Mouse (Mus musculus): ENCODE measurements at regions not wholly inside any gene's neighbourhood (a gene's known extent, or its start where the extent isn't known, plus 50 kb on each side); places are given as distances from the start of the nearest gene placed in this dataset.

DNA sequence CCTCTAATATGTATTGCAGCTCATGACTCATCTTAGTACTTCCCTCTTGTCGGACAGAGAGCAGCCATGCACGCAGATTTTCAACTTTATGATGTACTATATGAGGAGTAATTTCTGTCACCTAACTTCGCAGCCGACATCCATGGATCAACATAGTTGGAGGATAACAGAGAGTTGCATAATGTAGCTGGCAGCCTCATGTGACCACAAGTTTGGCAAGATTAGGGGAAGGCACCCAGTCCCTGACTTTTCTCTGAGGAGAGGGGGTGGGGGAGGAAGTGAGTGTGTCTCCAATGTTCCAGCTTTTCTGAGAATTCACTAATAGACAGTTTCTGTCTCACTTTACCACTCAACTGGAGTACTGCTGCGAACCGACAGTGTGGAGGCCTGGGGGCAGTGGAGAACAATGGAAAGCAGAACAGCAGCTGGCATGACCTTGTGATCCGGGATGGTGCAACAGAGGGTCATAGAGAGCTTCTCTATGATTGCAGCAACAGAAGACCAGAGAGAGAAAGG, 424.0 kb downstream of the Ptprc start:
- DNase-seq (ENCODE audit: low spot score in 2 of 2): no peak

DNA sequence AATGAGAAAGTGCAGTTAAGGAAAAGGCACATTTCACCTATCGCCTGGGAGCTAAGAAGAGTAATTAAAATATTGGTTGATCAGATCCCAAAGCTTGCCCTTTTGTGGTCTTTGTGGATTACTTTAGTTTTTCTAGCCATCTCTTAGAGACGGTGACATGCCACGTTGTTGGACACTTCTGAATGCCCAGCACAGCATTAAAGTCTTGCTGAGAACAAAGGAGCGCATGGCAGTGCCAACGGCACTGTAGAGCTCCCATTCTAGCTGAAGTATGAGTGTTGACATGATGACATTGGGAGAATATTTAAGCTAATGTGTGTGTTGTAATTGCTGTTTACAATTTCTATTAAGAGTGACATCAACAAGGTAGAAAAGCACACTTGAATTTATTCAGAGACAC, 424.6 kb downstream of the Ptprc start:
- no peak for DNase-seq (ENCODE audit: low spot score in 2 of 2)

GRCm38 (mm10) chr1:137746129-137746528, 429.4 kb downstream of the Ptprc start:
- no peak for DNase-seq (ENCODE audit: low spot score in 2 of 2)

DNA sequence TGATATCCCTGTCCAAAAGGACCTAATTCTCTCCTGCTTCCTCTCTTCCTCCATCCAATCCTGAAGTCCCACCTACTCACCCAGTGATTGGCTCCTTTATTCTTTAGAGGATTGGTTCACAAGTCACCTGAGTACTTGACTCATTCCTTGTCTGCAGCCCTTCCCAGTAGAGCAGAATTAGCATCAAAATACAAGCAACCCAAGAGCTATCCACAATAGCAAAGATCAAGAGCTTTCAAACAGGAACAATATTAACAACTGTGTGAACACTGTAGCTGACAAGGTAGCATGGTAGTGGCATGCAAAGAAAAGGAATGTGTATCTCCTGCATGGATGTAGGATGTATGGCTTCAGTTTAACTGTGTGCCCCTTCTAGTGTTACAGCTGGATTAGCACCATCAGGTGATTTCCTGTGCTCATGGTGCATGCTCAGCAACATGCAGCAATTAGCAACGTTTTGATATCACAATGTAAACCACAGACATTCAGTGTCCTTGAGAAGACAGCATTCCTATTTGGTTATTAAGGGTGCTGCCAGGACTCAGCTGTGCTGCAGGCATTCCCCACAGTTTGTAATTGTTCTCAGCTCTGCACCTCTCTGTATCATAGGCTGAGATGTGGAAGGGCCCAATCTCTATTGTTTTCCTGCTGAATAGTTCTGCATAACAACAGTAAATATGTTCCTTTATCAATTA, 437.2 kb downstream of the Ptprc start:
- DNase-seq (ENCODE audit: low spot score in 2 of 2): no peak

GRCm38 (mm10) chr1:137703882-137704281, 471.6 kb downstream of the Ptprc start:
- no peak for DNase-seq (ENCODE audit: low spot score in 2 of 2)

- DNase-seq (ENCODE audit: low spot score in 2 of 2): no peak
These were observed 476.6 kb downstream of the Ptprc start for GRCm38 (mm10) chr1:137698876-137699275.

DNA sequence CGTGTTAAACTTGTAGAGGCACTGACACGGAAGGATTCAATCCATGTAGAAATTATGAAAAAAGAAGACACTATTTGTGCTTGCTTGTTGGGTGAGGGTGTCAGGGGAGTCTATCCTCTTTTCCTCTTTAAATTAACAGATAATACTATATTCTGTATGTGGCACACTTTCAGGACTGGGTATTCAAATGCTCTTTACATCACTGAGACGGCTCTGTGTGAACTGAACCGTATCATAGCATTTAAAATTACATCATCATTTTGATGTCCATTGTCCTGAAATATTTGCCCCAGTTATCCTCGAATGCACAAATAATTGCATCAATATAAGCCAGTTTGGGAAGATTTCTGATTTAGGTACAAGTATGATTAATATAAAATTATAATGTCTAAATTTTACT, 478.2 kb downstream of the Ptprc start:
- no peak for DNase-seq (ENCODE audit: low spot score in 2 of 2)

DNA sequence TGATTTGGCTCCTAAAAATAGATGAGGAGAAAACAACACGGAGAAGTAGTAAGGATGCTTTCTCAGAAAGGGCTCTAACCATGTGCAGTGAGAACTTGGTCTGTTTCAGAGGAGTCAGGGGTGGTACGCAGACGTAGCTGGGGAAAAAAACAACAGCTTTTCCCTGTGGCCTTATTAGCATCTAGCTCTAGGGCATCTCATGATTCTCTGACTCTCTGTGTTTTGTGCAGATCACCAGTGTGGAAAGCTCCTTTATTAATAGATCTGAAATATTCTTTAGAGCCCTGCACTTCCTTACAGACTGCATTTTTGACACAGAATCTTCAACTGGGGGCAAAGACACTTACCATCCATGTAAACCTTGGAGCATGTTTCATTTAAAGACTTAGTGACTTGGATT, 478.7 kb downstream of the Ptprc start:
- no peak for DNase-seq (ENCODE audit: low spot score in 2 of 2)

GRCm38 (mm10) chr1:137695751-137696150, 479.8 kb downstream of the Ptprc start:
- no peak for DNase-seq (ENCODE audit: low spot score in 2 of 2)

GRCm38 (mm10) chr1:137692525-137692924, 483.0 kb downstream of the Ptprc start:
- no peak for DNase-seq (ENCODE audit: low spot score in 2 of 2)

DNA sequence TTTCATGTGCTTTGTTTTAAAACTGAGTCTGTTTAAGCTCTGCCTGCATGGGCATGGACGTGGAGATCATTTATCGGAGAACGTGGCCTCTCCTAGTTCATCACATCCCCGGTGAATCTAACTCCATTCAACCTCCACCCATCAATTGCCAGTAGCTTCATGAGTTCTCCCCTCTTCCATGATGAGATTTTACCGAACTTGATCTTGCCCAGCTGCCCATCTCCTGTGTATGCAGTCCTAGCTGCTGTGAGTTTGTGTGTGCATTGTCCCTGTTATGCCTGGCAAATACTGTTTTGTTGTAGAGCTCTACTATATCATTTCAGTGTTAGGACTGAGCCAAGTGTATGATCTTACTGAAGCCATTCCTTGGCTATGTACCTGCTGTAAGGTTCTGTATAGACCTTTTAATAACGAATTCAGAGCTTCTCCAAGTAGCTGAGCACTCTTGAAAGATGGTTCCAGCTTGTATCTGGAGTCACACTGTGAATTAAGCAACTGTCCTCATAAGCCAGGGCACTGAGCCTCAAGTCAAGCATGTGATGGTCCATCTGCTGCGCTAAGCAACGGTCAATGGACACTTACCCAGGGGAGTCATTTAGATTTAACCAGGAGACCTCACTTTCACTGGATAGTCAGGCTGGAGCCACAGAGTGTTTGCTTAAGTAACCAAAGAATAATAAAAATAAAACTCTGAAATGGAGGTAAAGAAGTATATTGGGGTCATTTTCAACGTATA, 484.5 kb downstream of the Ptprc start:
- no peak for DNase-seq (ENCODE audit: low spot score in 2 of 2)

- DNase-seq (ENCODE audit: low spot score in 2 of 2): no peak
These were observed 504.9 kb downstream of the Ptprc start for GRCm38 (mm10) chr1:137670650-137671049.

GRCm38 (mm10) chr1:137669849-137670248, 505.7 kb downstream of the Ptprc start:
- peak in 1 of 2 experiments; percentile 38 for DNase-seq (ENCODE audit: low spot score in 2 of 2)

DNA sequence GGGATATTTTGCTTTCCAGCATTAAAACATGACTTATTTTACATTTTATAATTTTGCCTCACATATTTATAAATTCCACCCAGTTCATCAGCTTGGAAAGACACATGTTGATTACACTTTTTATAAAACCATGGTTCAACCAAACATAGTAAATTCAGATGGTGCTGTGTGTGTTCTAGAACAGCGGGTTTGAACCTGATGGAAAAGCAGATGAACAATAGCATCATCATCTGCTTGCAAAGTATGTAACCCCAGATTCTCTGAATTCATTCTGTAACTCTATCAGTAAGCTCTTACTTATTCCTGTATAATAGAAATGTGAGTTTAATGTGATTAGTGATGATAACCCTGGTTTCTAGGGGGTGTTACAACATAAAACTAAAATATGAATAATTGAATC, 517.4 kb downstream of the Ptprc start:
- no peak for DNase-seq (ENCODE audit: low spot score in 2 of 2)

DNA sequence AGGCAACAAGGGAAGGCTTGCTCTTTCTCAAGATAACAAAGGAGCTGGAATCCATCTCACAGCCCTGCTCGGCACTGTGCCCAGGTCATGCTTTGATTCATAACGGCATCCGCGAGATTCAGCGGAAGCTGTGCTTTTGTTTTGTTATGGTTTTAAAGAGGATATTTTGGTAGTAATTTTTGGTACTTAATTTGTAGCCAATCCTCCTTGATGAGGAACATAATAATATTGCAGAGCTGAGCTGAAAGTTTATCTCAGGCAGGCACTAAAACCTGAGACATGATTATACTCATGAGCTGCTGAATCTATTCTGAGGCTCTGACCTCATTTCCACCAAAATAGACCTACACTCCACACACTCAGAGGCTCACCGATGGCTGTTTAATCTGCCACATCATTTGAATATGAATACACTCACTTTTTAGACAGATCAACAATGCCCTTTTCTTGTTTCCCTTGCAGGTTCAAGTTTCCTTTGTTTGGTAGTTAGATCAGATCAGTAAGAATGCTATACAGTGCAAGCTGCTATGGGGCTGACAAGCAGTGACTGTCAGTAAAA, 518.5 kb downstream of the Ptprc start:
- peak in 1 of 2 experiments; percentile 23 for DNase-seq (ENCODE audit: low spot score in 2 of 2)

DNA sequence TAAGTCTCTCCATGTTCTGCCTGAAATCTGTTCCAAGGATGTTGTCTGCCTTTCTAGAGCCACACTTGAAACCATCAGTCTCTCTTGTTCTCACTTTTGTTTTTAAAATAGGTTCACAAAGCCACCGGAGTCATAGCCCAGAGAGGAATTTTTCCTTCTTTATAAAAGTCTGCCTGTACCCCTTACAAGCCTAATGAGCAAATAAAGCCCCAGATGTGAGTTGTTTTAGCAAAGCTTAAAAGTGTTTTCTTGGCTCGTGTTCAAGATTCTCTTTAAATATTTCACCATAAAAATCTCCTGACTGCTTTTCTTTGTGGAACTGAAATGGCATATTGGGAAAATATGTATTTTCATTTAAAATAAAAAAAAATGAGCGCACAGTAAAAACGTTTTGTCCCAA, 521.3 kb downstream of the Ptprc start:
- no peak for DNase-seq (ENCODE audit: low spot score in 2 of 2)

- DNase-seq (ENCODE audit: low spot score in 2 of 2): no peak
These were observed 522.0 kb downstream of the Ptprc start for GRCm38 (mm10) chr1:137653495-137653894.

GRCm38 (mm10) chr1:137650629-137651028, 524.9 kb downstream of the Ptprc start:
- DNase-seq (ENCODE audit: low spot score in 2 of 2): no peak

- DNase-seq (ENCODE audit: low spot score in 2 of 2): no peak
These were observed 525.4 kb downstream of the Ptprc start for GRCm38 (mm10) chr1:137650082-137650481.

DNA sequence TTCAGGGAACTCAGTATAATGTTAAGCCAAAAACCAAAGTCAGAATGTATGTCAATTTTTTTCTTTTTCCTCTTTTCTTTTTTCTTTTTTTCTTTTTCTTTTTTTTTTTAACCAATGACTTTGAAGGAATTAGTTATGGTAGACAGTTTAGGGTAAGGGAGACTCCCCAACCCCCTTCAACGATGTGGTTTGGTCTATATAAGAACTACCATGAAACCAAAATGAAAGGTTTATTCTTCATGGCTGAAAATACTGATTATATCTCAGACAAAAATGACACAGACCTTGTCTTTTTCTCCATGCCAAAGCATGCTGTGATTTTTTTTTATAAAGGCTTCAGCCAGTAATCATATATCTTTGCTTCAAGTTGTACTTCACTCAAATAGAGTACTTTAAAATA, 526.7 kb downstream of the Ptprc start:
- DNase-seq (ENCODE audit: low spot score in 2 of 2): no peak

DNA sequence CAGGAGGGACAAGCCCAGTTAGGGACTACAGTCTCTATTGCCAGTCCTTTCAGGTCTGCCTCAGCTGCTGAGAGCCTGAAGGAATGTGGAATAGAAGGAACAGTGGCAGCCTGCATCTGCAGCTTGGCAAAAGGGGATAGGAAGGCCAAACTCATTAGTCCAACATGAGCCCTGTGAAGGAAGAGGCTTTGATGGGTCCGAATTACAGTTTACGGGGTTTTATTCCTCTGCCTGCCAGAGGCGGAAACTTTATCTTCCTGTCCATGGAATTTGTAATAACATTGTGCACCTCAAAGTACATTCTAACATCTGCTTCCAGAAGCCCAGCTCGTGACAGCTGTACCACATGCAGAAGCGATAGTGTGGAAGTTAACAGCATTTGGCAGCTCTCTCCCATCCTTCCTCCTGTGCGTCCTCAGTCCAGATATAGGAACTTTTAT, 530.9 kb downstream of the Ptprc start:
- no peak for DNase-seq (ENCODE audit: low spot score in 2 of 2)

DNA sequence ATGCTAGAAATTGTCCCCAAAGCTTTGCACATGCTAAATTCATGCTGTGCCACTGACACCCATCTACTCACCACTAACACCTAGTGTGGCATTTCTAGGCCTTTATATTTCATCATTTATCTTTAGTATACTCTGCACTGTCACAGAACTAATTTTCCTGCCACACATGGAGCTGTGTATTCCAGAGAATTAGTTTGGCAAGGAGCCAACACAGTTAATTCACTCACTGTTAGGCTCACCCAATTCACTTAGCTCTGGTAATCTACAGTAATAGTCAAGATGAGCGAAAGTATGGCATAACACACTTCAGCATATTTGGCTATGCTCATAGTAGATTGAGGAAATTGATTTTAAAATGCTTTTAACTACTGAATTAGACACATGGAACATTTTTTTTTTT, 532.0 kb downstream of the Ptprc start:
- no peak for DNase-seq (ENCODE audit: low spot score in 2 of 2)

GRCm38 (mm10) chr1:137640848-137641247, 534.7 kb downstream of the Ptprc start:
- DNase-seq (ENCODE audit: low spot score in 2 of 2): no peak
